ENCODE assay signal across 12 mouse cellular contexts in genomic region chr9:45942464-45942863, GRCm38 (mm10).
"Had no signal": no experiment of that assay in that cellular context is flagged by ENCODE, and none has a peak within 500 bp of the region (broad histone marks: within the 10 kb centered on the region; RNA-seq: fewer than 3 reads in every experiment).

No protein-coding gene starts in this region.

- DNase-seq: kidney, adult 11 months; kidney, adult 9 months; kidney, postnatal 36 days; right cerebral cortex, postnatal 14 days; thymus, adult 2 months; thymus, postnatal 25 days had no signal

- H3K4me3 ChIP-seq: layer of hippocampus, adult 2 months; limb, embryonic 12.5 days; midbrain, embryonic 12.5 days; neural tube, embryonic 13.5 days had no signal

- H3K9me3 ChIP-seq: limb, embryonic 12.5 days; midbrain, embryonic 12.5 days; neural tube, embryonic 13.5 days had no signal

- ATAC-seq: midbrain, embryonic 16.5 days had no signal

- H3K4me2 ChIP-seq: limb, embryonic 12.5 days; midbrain, embryonic 12.5 days; neural tube, embryonic 13.5 days had no signal

- H3K4me1 ChIP-seq: limb, embryonic 12.5 days; midbrain, embryonic 12.5 days; neural tube, embryonic 13.5 days had no signal

- H3K27ac ChIP-seq: kidney, postnatal 0 days; layer of hippocampus, adult 2 months; limb, embryonic 12.5 days; midbrain, embryonic 12.5 days; neural tube, embryonic 13.5 days had no signal

- H3K9ac ChIP-seq: limb, embryonic 12.5 days; midbrain, embryonic 12.5 days; neural tube, embryonic 13.5 days had no signal

- H3K27me3 ChIP-seq: limb, embryonic 12.5 days; midbrain, embryonic 12.5 days; neural tube, embryonic 13.5 days had no signal
